Mouse (Mus musculus) kidney, postnatal 4 days (tissue): ENCODE measurements at regions not wholly inside any gene's neighbourhood (a gene's known extent, or its start where the extent isn't known, plus 50 kb on each side); places are given as distances from the start of the nearest gene placed in this dataset.
A peak's percentile ranks its signal among the peaks of the same experiment; 100 is the strongest.

Experiments
- DNase-seq, 2 experiments: peaks; one replicate each; pipeline ENCODE4 v3.0.0; 2021; ENCODE audit warnings: mixed read lengths in 2 of 2

- DNase-seq: no peak
These were observed 301.3 kb upstream of the Marcks start for GRCm38 (mm10) chr10:37439863-37440613.

- DNase-seq: no peak
These were observed 299.6 kb upstream of the Marcks start for GRCm38 (mm10) chr10:37438312-37438711.

GRCm38 (mm10) chr10:37436849-37437248, 298.1 kb upstream of the Marcks start:
- peak; percentile 10 to 16 for DNase-seq

GRCm38 (mm10) chr10:37434229-37434628, 295.5 kb upstream of the Marcks start:
- no peak for DNase-seq

GRCm38 (mm10) chr10:37423047-37423446, 284.3 kb upstream of the Marcks start:
- DNase-seq: no peak

- DNase-seq: peak in 1 of 2 experiments; percentile 13
These were observed 283.9 kb upstream of the Marcks start for GRCm38 (mm10) chr10:37422612-37423011.

GRCm38 (mm10) chr10:37416321-37416720, 277.6 kb upstream of the Marcks start:
- no peak for DNase-seq

GRCm38 (mm10) chr10:37412401-37412800, 273.7 kb upstream of the Marcks start:
- DNase-seq: no peak

GRCm38 (mm10) chr10:37409749-37410148, 271.0 kb upstream of the Marcks start:
- DNase-seq: no peak

GRCm38 (mm10) chr10:37407487-37407886, 268.8 kb upstream of the Marcks start:
- no peak for DNase-seq

GRCm38 (mm10) chr10:37404933-37405332, 266.2 kb upstream of the Marcks start:
- DNase-seq: no peak

- no peak for DNase-seq
These were observed 265.7 kb upstream of the Marcks start for GRCm38 (mm10) chr10:37404407-37404806.

- DNase-seq: no peak
These were observed 263.7 kb upstream of the Marcks start for GRCm38 (mm10) chr10:37402376-37402775.

- DNase-seq: peak in 1 of 2 experiments; percentile 6
These were observed 262.3 kb upstream of the Marcks start for GRCm38 (mm10) chr10:37400991-37401390.

GRCm38 (mm10) chr10:37400379-37400778, 261.7 kb upstream of the Marcks start:
- peak in 1 of 2 experiments; percentile 15 for DNase-seq

- peak; percentile 58 to 72 for DNase-seq
These were observed 258.7 kb upstream of the Marcks start for GRCm38 (mm10) chr10:37397271-37397991.

- no peak for DNase-seq
These were observed 251.3 kb upstream of the Marcks start for GRCm38 (mm10) chr10:37390011-37390410.

- DNase-seq: no peak
These were observed 247.5 kb upstream of the Marcks start for GRCm38 (mm10) chr10:37386216-37386615.

- DNase-seq: no peak
These were observed 241.3 kb upstream of the Marcks start for GRCm38 (mm10) chr10:37380024-37380423.

- DNase-seq: no peak
These were observed 239.4 kb upstream of the Marcks start for GRCm38 (mm10) chr10:37378002-37378702.

- no peak for DNase-seq
These were observed 238.7 kb upstream of the Marcks start for GRCm38 (mm10) chr10:37377258-37378001.

- no peak for DNase-seq
These were observed 237.5 kb upstream of the Marcks start for GRCm38 (mm10) chr10:37376172-37376571.

- no peak for DNase-seq
These were observed 236.9 kb upstream of the Marcks start for GRCm38 (mm10) chr10:37375648-37376047.
